Mouse (Mus musculus): ENCODE measurements around the gene Setd5. TPM values are rescaled to one million over a fixed set of nuclear protein-coding genes. Genes with fewer than 3 reads are reported as not detected.

Gene Setd5
- total and polyA plus RNA-seq, 3 experiments = 14.6 to 33.5 (median 31.1) TPM

- no peak overlapping the region for H3K27ac ChIP-seq
- peaks cover 8% of the 10 kb centered on the region for H3K4me1 ChIP-seq (ENCODE audit: control insufficient read depth, insufficient read depth, low read length)
- TF ChIP-seq CTCF (IDR thresholded peaks at IDR 0.05) (peak; percentile 77), EP300 (IDR thresholded peaks at IDR 0.05; ENCODE audit: insufficient read depth, low read depth, low read length) (0 out of 2 replicates have a peak, but pooled peaks have one; percentile 15), POLR2A (IDR thresholded peaks at IDR 0.05; ENCODE audit: insufficient read depth, low read depth, low read length) (no peak)
- no peak overlapping the region for H3K9ac ChIP-seq (ENCODE audit: low read depth, low read length)
- intact Hi-C loops (cut with DNase I) = loop anchor here (2.0 kb wide), 1 partner anchor 65 kb away; no protein-coding TSS in a partner anchor
- peaks cover 37% of the 10 kb centered on the region for H3K36me3 ChIP-seq (ENCODE audit: control insufficient read depth, insufficient read depth, low read length)
- H3K4me3 ChIP-seq = no peak overlapping the region
- no peaks in the 10 kb centered on the region for H3K27me3 ChIP-seq (ENCODE audit: control insufficient read depth, insufficient read depth, low read length)
- H3K79me2 ChIP-seq (replicated peaks; ENCODE audit: control insufficient read depth, insufficient read depth, low read length) = peaks cover 2% of the 10 kb centered on the region
- peak; percentile 46 to 52 for DNase-seq
Observed at GRCm38 (mm10) chr6:113103765-113104164, 26.6 kb downstream of the Setd5 start.

- Histone ChIP-seq H3K27ac (no peak overlapping the region), H3K27me3 (ENCODE audit: control insufficient read depth, insufficient read depth, low read length) (no peaks in the 10 kb centered on the region), H3K4me1 (ENCODE audit: control insufficient read depth, insufficient read depth, low read length) (no peaks in the 10 kb centered on the region; the same call in 1 of the 2 replicates), H3K79me2 (replicated peaks; ENCODE audit: control insufficient read depth, insufficient read depth, low read length) (peaks cover 4% of the 10 kb centered on the region), H3K9ac (ENCODE audit: low read depth, low read length) (no peak overlapping the region), H3K4me3 (no peak overlapping the region), H3K36me3 (ENCODE audit: control insufficient read depth, insufficient read depth, low read length) (peaks cover 38% of the 10 kb centered on the region)
- 80% methylated on average over 3 of the region's 3 CpGs for WGBS
- DNase-seq = no peak
- intact Hi-C loops (cut with DNase I) = loop anchor here (5.0 kb wide), 1 partner anchor 33 kb away; no protein-coding TSS in a partner anchor
- TF ChIP-seq EP300 (IDR thresholded peaks at IDR 0.05; ENCODE audit: insufficient read depth, low read depth, low read length) = no peak
- TF ChIP-seq CTCF (IDR thresholded peaks at IDR 0.05) = no peak
- no peak for TF ChIP-seq POLR2A (IDR thresholded peaks at IDR 0.05; ENCODE audit: insufficient read depth, low read depth, low read length)
Observed at GRCm38 (mm10) chr6:113109378-113109777, 32.2 kb downstream of the Setd5 start.

GRCm38 (mm10) chr6:113109956-113110355 is 32.8 kb downstream of the Setd5 start:
- no peaks in the 10 kb centered on the region for H3K4me1 ChIP-seq (ENCODE audit: control insufficient read depth, insufficient read depth, low read length)
- H3K27me3 ChIP-seq (ENCODE audit: control insufficient read depth, insufficient read depth, low read length) = no peaks in the 10 kb centered on the region
- intact Hi-C loops (cut with DNase I) = loop anchor here (5.0 kb wide), 1 partner anchor 32 kb away; no protein-coding TSS in a partner anchor
- H3K4me3 ChIP-seq = no peak overlapping the region
- TF ChIP-seq CTCF (IDR thresholded peaks at IDR 0.05) (no peak), POLR2A (IDR thresholded peaks at IDR 0.05; ENCODE audit: insufficient read depth, low read depth, low read length) (no peak), EP300 (IDR thresholded peaks at IDR 0.05; ENCODE audit: insufficient read depth, low read depth, low read length) (no peak)
- no peak for DNase-seq
- no peak overlapping the region for H3K9ac ChIP-seq (ENCODE audit: low read depth, low read length)
- peaks cover 4% of the 10 kb centered on the region for H3K79me2 ChIP-seq (replicated peaks; ENCODE audit: control insufficient read depth, insufficient read depth, low read length)
- peaks cover 34% of the 10 kb centered on the region for H3K36me3 ChIP-seq (ENCODE audit: control insufficient read depth, insufficient read depth, low read length)
- WGBS = 72% methylated on average over 7 of the region's 7 CpGs
- no peak overlapping the region for H3K27ac ChIP-seq

- Histone ChIP-seq H3K9ac (ENCODE audit: low read depth, low read length) (no peak overlapping the region), H3K27ac (no peak overlapping the region), H3K27me3 (ENCODE audit: control insufficient read depth, insufficient read depth, low read length) (no peaks in the 10 kb centered on the region), H3K4me3 (no peak overlapping the region), H3K36me3 (ENCODE audit: control insufficient read depth, insufficient read depth, low read length) (peaks cover 26% of the 10 kb centered on the region), H3K79me2 (replicated peaks; ENCODE audit: control insufficient read depth, insufficient read depth, low read length) (no peaks in the 10 kb centered on the region), H3K4me1 (ENCODE audit: control insufficient read depth, insufficient read depth, low read length) (no peaks in the 10 kb centered on the region)
- TF ChIP-seq CTCF (IDR thresholded peaks at IDR 0.05) (no peak), POLR2A (IDR thresholded peaks at IDR 0.05; ENCODE audit: insufficient read depth, low read depth, low read length) (no peak), EP300 (IDR thresholded peaks at IDR 0.05; ENCODE audit: insufficient read depth, low read depth, low read length) (no peak)
- WGBS = 91% methylated on average over 10 of the region's 10 CpGs
- intact Hi-C loops (cut with DNase I) = no loop called here
- peak in 1 of 2 experiments; percentile 12 for DNase-seq
Observed at GRCm38 (mm10) chr6:113120806-113121205, 43.6 kb downstream of the Setd5 start.

- H3K4me3 ChIP-seq = no peak overlapping the region
- TF ChIP-seq CTCF (IDR thresholded peaks at IDR 0.05) = no peak
- no peak for TF ChIP-seq EP300 (IDR thresholded peaks at IDR 0.05; ENCODE audit: insufficient read depth, low read depth, low read length)
- no peak for TF ChIP-seq POLR2A (IDR thresholded peaks at IDR 0.05; ENCODE audit: insufficient read depth, low read depth, low read length)
- WGBS = 68% methylated on average over 2 of the region's 2 CpGs
- DNase-seq = no peak
- H3K27me3 ChIP-seq (ENCODE audit: control insufficient read depth, insufficient read depth, low read length) = no peaks in the 10 kb centered on the region
- H3K36me3 ChIP-seq (ENCODE audit: control insufficient read depth, insufficient read depth, low read length) = peaks cover 3% of the 10 kb centered on the region
- H3K79me2 ChIP-seq (replicated peaks; ENCODE audit: control insufficient read depth, insufficient read depth, low read length) = no peaks in the 10 kb centered on the region
- no peak overlapping the region for H3K27ac ChIP-seq
- H3K4me1 ChIP-seq (ENCODE audit: control insufficient read depth, insufficient read depth, low read length) = no peaks in the 10 kb centered on the region
- H3K9ac ChIP-seq (ENCODE audit: low read depth, low read length) = no peak overlapping the region
- intact Hi-C loops (cut with DNase I) = no loop called here
Observed at GRCm38 (mm10) chr6:113133360-113133759, 56.2 kb downstream of the Setd5 start.

GRCm38 (mm10) chr6:113141389-113142094 is 64.4 kb downstream of the Setd5 start:
- WGBS = 39% methylated on average over 1 of the region's 1 CpGs
- TF ChIP-seq POLR2A (IDR thresholded peaks at IDR 0.05; ENCODE audit: insufficient read depth, low read depth, low read length) = no peak
- no peak for TF ChIP-seq EP300 (IDR thresholded peaks at IDR 0.05; ENCODE audit: insufficient read depth, low read depth, low read length)
- no peak for TF ChIP-seq CTCF (IDR thresholded peaks at IDR 0.05)
- no peaks in the 10 kb centered on the region for H3K27me3 ChIP-seq (ENCODE audit: control insufficient read depth, insufficient read depth, low read length)
- DNase-seq = no peak
- H3K36me3 ChIP-seq (ENCODE audit: control insufficient read depth, insufficient read depth, low read length) = peaks cover 32% of the 10 kb centered on the region
- H3K79me2 ChIP-seq (replicated peaks; ENCODE audit: control insufficient read depth, insufficient read depth, low read length) = no peaks in the 10 kb centered on the region
- H3K9ac ChIP-seq (ENCODE audit: low read depth, low read length) = no peak overlapping the region
- no peak overlapping the region for H3K27ac ChIP-seq
- no peak overlapping the region for H3K4me3 ChIP-seq
- H3K4me1 ChIP-seq (ENCODE audit: control insufficient read depth, insufficient read depth, low read length) = peaks cover 1% of the 10 kb centered on the region
- intact Hi-C loops (cut with DNase I) = loop anchor here (5.0 kb wide), 1 partner anchor 34 kb away; no protein-coding TSS in a partner anchor

Data from heart, adult 2 months (tissue).